Mouse (Mus musculus) lung, postnatal 36 days (tissue): Measurements from ENCODE around the gene Kcnq1.

Experiments used
- DNase-seq: peaks from one replicate; pipeline ENCODE4 v3.0.0; 2022; ENCODE audit warnings: mixed read lengths

Gene Kcnq1

GRCm38 (mm10) chr7:143138789-143139188 lies 32.6 kb downstream of the Kcnq1 start:
- DNase-seq, result peak; percentile 90

- DNase-seq, result no peak
These were observed 33.8 kb downstream of the Kcnq1 start for GRCm38 (mm10) chr7:143139932-143140331.

- no peak for DNase-seq
These were observed 36.5 kb downstream of the Kcnq1 start for GRCm38 (mm10) chr7:143142680-143143079.

GRCm38 (mm10) chr7:143147015-143147414 lies 40.9 kb downstream of the Kcnq1 start:
- DNase-seq, result no peak

- DNase-seq, result peak; percentile 71
These were observed 45.0 kb downstream of the Kcnq1 start for GRCm38 (mm10) chr7:143151171-143151570.

GRCm38 (mm10) chr7:143152350-143152749 lies 46.2 kb downstream of the Kcnq1 start:
- DNase-seq, result no peak

- DNase-seq, result peak; percentile 90
These were observed 47.8 kb downstream of the Kcnq1 start for GRCm38 (mm10) chr7:143153915-143154373.

- DNase-seq, result no peak
These were observed 48.3 kb downstream of the Kcnq1 start for GRCm38 (mm10) chr7:143154458-143154871.

- no peak for DNase-seq
These were observed 49.1 kb downstream of the Kcnq1 start for GRCm38 (mm10) chr7:143155257-143155656.

- no peak for DNase-seq
These were observed 52.7 kb downstream of the Kcnq1 start for GRCm38 (mm10) chr7:143158690-143159425.

GRCm38 (mm10) chr7:143159446-143159845 lies 53.3 kb downstream of the Kcnq1 start:
- no peak for DNase-seq

- no peak for DNase-seq
These were observed 53.9 kb downstream of the Kcnq1 start for GRCm38 (mm10) chr7:143160057-143160456.

- no peak for DNase-seq
These were observed 55.9 kb downstream of the Kcnq1 start for GRCm38 (mm10) chr7:143162051-143162450.

- DNase-seq, result no peak
These were observed 57.9 kb downstream of the Kcnq1 start for GRCm38 (mm10) chr7:143164074-143164473.

- no peak for DNase-seq
These were observed 59.6 kb downstream of the Kcnq1 start for GRCm38 (mm10) chr7:143165687-143166265.

- no peak for DNase-seq
These were observed 61.1 kb downstream of the Kcnq1 start for GRCm38 (mm10) chr7:143167275-143167674.

- no peak for DNase-seq
These were observed 63.2 kb downstream of the Kcnq1 start for GRCm38 (mm10) chr7:143169371-143169770.

GRCm38 (mm10) chr7:143172914-143173547 lies 66.9 kb downstream of the Kcnq1 start:
- DNase-seq, result no peak

- no peak for DNase-seq
These were observed 68.5 kb downstream of the Kcnq1 start for GRCm38 (mm10) chr7:143174633-143175032.

- DNase-seq, result peak; percentile 60
These were observed 72.7 kb downstream of the Kcnq1 start for GRCm38 (mm10) chr7:143178831-143179230.

- peak; percentile 87 for DNase-seq
These were observed 74.6 kb downstream of the Kcnq1 start for GRCm38 (mm10) chr7:143180761-143181160.

- no peak for DNase-seq
These were observed 75.1 kb downstream of the Kcnq1 start for GRCm38 (mm10) chr7:143181311-143181710.

- DNase-seq, result no peak
These were observed 79.3 kb downstream of the Kcnq1 start for GRCm38 (mm10) chr7:143185506-143185905.

GRCm38 (mm10) chr7:143186378-143186777 lies 80.2 kb downstream of the Kcnq1 start:
- no peak for DNase-seq
